ENCODE assay signal across 23 mouse cellular contexts in the genomic region with DNA sequence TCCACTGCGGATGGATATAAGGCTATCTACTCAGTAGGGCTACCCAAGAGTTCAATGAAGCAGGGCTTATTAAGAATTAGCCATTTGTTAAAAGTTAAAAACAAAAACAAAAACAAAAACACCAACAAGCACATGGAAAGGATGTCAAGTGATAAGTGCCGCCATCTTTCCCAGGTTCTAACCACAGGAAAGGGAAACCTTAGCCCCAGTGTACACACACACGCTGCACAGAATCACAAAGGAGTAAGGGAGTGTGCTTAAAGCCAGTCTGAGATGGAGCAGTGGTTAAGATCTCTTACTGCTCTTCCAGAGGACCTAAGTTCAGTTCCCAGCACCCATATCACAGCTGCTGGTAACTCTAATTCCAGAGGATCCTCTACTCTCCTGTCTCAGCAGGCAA.
DNase-seq lines count a peak whose midpoint lies in the region; ATAC-seq and TF ChIP-seq lines count a peak whose summit lies in the region.
"Had no signal": no experiment of that assay in that cellular context is flagged by ENCODE, and none has a peak within 500 bp of the region (broad histone marks: within the 10 kb centered on the region; RNA-seq: fewer than 3 reads in every experiment).

No protein-coding gene starts in this region.

- no peak for ATAC-seq in limb, embryonic 12.5 days (ENCODE audit: insufficient number of reproducible peaks, insufficient read depth, low FRiP score, low TSS enrichment, low read depth)
- no peak for ATAC-seq in intestine, postnatal 0 days
- ATAC-seq: forebrain, embryonic 13.5 days; hindbrain, postnatal 0 days; intestine, embryonic 15.5 days had no signal

- peaks cover 57% of the 10 kb centered on the region for H3K4me1 ChIP-seq in limb, embryonic 12.5 days (replicated peaks)
- peaks cover 35% of the 10 kb centered on the region for H3K4me1 ChIP-seq in limb, embryonic 10.5 days
- 0 out of 2 replicates have a peak, but pooled peaks cover 5% of the 10 kb centered on the region for H3K4me1 ChIP-seq in intestine, postnatal 0 days (replicated peaks; ENCODE audit: control insufficient read depth, insufficient read depth, low read length)

- no peak for DNase-seq in limb, embryonic 10.5 days (ENCODE audit: low spot score)
- peak; percentile 30 for DNase-seq in thymus, postnatal 0 days (ENCODE audit: low spot score)
- no peak for DNase-seq in thymus, postnatal 10 days (ENCODE audit: low spot score in 2 of 2)
- DNase-seq in induced T-regulatory cell, adult 2 months (ENCODE audit: low read depth), result peak; percentile 83
- DNase-seq in Muller cell, postnatal 12 days (ENCODE audit: inconsistent ontology term), result no peak
- DNase-seq: adrenal gland, postnatal 10 days; B cell, adult 2 months; cerebellum, adult 18-20 months; cerebellum, adult 9-11 months; cerebellum, postnatal 36 days; gastrocnemius, postnatal 36 days; heart, adult 18-20 months; heart, postnatal 14 days had no signal

- no peaks in the 10 kb centered on the region for H3K9me3 ChIP-seq in limb, embryonic 12.5 days
- H3K9me3 ChIP-seq in limb, embryonic 10.5 days (replicated peaks), result no peaks in the 10 kb centered on the region
- H3K9me3 ChIP-seq in intestine, postnatal 0 days (ENCODE audit: control insufficient read depth), result no peaks in the 10 kb centered on the region
- H3K9me3 ChIP-seq: embryonic facial prominence, embryonic 13.5 days; forebrain, embryonic 13.5 days; G1E; heart, embryonic 10.5 days; heart, embryonic 15.5 days; hindbrain, embryonic 13.5 days; intestine, embryonic 15.5 days had no signal

- H3K27me3 ChIP-seq in limb, embryonic 12.5 days, result no peaks in the 10 kb centered on the region
- H3K27me3 ChIP-seq in limb, embryonic 10.5 days (ENCODE audit: low read depth, poor library complexity, severe bottlenecking), result no peaks in the 10 kb centered on the region
- no peaks in the 10 kb centered on the region for H3K27me3 ChIP-seq in intestine, postnatal 0 days (replicated peaks; ENCODE audit: control insufficient read depth, insufficient read depth, low read length)
- H3K27me3 ChIP-seq: embryonic facial prominence, embryonic 13.5 days; forebrain, embryonic 13.5 days; heart, embryonic 15.5 days; hindbrain, embryonic 13.5 days; intestine, embryonic 15.5 days had no signal

- no peak for TF ChIP-seq CTCF in intestine, postnatal 0 days (IDR thresholded peaks at IDR 0.05; ENCODE audit: low read depth)

- no peak overlapping the region for H3K4me3 ChIP-seq in limb, embryonic 12.5 days (replicated peaks)
- H3K4me3 ChIP-seq in limb, embryonic 10.5 days, result no peak overlapping the region
- no peak overlapping the region for H3K4me3 ChIP-seq in intestine, postnatal 0 days (ENCODE audit: low read depth, low read length)
- H3K4me3 ChIP-seq: embryonic facial prominence, embryonic 13.5 days; forebrain, embryonic 13.5 days; heart, embryonic 10.5 days; heart, embryonic 15.5 days; hindbrain, embryonic 13.5 days; intestine, embryonic 15.5 days had no signal

- WGBS in limb, embryonic 12.5 days, result 92% methylated on average over 3 of the region's 3 CpGs
- 97% methylated on average over 3 of the region's 3 CpGs for WGBS in limb, embryonic 10.5 days
- 97% methylated on average over 3 of the region's 3 CpGs for WGBS in intestine, postnatal 0 days

- H3K27ac ChIP-seq in limb, embryonic 12.5 days, result peak overlapping the region; percentile 47
- H3K27ac ChIP-seq in limb, embryonic 10.5 days, result no peak overlapping the region
- H3K27ac ChIP-seq in intestine, postnatal 0 days (ENCODE audit: low read depth, low read length), result no peak overlapping the region
- H3K27ac ChIP-seq: embryonic facial prominence, embryonic 13.5 days; forebrain, embryonic 13.5 days; heart, embryonic 10.5 days; heart, embryonic 15.5 days; hindbrain, embryonic 13.5 days; hindbrain, postnatal 0 days; intestine, embryonic 15.5 days had no signal

- H3K36me3 ChIP-seq in limb, embryonic 12.5 days, result peaks cover 9% of the 10 kb centered on the region
- peaks cover 10% of the 10 kb centered on the region for H3K36me3 ChIP-seq in limb, embryonic 10.5 days
- peaks cover 10% of the 10 kb centered on the region for H3K36me3 ChIP-seq in intestine, postnatal 0 days (ENCODE audit: control insufficient read depth, insufficient read depth)
- H3K36me3 ChIP-seq: heart, embryonic 15.5 days; hindbrain, embryonic 13.5 days; intestine, embryonic 15.5 days had no signal

- no peak overlapping the region for H3K9ac ChIP-seq in limb, embryonic 12.5 days (replicated peaks)
- no peak overlapping the region for H3K9ac ChIP-seq in intestine, postnatal 0 days (ENCODE audit: low read depth, low read length)
- H3K9ac ChIP-seq: embryonic facial prominence, embryonic 13.5 days; forebrain, embryonic 13.5 days; heart, embryonic 15.5 days; hindbrain, embryonic 13.5 days; intestine, embryonic 15.5 days had no signal

- no peak overlapping the region for H3K4me2 ChIP-seq in limb, embryonic 12.5 days
- H3K4me2 ChIP-seq in intestine, postnatal 0 days (replicated peaks; ENCODE audit: low read depth), result no peak overlapping the region
- H3K4me2 ChIP-seq: embryonic facial prominence, embryonic 13.5 days; forebrain, embryonic 13.5 days; heart, embryonic 15.5 days; hindbrain, embryonic 13.5 days; intestine, embryonic 15.5 days had no signal

Comparison
In these comparisons a context has a peak if more than half of its experiments do, and no peak if none do; other contexts are left out.
1. DNase-seq: peak in thymus, postnatal 0 days (single experiment) and induced T-regulatory cell, adult 2 months (single experiment); none in limb, embryonic 10.5 days (single experiment), thymus, postnatal 10 days (0 of 2) and Muller cell, postnatal 12 days (single experiment).